Mouse (Mus musculus): Measurements from ENCODE around the gene Cst11.
"Not testable (repeated sequence)": the region's sequence is repeated elsewhere in the genome, so short reads cannot be mapped to it uniquely, and the experiment has no call there.

The Cst11 gene

DNA sequence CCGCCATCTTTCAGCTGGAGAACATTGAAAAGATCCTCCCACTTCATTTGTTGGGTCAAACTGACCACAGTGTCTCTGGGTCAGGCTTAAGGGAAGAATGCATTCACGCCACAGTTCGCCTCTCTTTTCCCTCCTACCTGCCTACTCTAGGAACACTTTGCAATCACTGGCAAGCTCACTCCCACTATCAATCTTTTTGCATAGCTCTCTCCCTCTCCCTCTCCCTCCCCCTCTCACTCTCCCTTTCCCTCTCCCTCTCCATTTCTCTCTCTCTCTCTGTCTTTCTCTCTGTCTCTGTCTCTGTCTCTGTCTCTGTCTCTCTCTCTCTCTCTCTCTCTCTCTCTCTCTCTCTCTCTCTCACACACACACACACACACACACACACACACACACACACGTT is at the start of gene Cst11:
Gene Cst11 (minus strand): TSS at position 101 of the 400 bp plus-strand sequence.
- not testable (repeated sequence) for DNase-seq (ENCODE audit: low spot score in 2 of 2)

- DNase-seq (ENCODE audit: low spot score in 2 of 2): no peak
Measured at GRCm38 (mm10) chr2:148819909-148820308, 48.6 kb upstream of the Cst11 start, which contains the start of gene Cst13. Gene Cst13 (plus strand): TSS chr2:148820081.

DNA sequence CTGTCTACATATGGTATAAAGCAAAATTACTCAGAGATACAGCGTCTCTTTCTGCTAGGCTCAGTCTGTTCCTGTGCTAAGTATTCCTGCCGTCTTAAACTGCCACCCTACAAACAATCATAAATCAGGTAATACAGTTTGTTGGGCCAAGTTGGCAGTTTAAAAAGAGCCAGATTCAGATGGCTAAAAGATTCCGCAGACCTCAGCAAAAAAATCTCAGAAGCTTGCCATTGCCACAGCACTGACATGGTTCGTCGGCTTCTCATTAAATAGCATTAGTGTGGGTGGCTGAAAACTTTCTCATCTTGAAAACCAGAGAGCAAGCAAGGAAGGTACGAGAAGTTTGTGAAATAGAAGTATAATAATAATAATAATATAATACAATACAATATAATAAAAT is 35.4 kb upstream of the Cst11 start:
- DNase-seq (ENCODE audit: low spot score in 2 of 2): no peak

DNA sequence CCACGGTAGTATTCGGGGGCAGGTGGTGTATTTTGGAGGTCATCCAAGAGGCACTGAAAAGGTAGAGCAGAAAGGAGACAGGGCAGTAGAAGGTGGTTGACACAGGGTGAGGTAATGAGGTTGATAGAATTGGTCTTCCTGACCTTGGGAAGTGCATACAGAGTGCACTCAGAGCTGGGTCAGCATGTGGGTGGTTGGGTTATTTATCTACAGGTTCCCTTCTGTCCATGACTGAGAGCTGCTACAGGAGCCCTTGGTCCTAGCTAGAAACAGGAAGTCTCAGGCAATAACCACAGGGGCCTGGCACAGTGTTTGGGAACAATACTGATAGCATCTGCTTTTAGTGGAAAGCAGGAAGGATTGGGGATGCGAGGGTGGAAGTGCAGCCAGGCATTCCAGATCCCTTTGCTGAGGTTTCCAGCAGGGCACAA is 30.2 kb upstream of the Cst11 start:
- no peak for DNase-seq (ENCODE audit: low spot score in 2 of 2)

- DNase-seq (ENCODE audit: low spot score in 2 of 2): no peak
Measured at GRCm38 (mm10) chr2:148798485-148798884, 27.2 kb upstream of the Cst11 start, which contains the start of gene Cst8. Gene Cst8 (plus strand): TSS chr2:148798785.

DNA sequence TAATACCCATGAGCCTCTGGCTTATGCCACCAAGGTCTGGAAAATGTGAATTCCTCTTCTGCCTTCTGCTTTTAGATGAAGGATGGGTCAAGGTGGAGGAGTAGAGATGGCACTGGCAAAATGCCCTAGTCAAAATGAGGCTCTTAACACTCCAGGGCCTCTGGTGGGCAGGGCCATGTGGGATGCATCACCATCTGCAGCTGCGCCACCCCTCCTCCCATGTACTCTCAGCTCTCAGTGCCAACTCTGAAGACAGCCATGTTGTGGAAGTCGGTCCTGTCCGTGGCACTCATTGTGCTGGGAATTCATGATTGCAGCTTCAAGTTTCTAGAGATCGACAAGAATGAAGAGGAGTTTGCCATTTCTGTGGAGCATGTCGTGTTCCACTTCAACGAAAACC is 17.8 kb upstream of the Cst11 start, which contains the start of gene Cst12:
Gene Cst12 (plus strand): TSS at position 220 of the 400 bp plus-strand sequence.
- peak in 1 of 2 experiments; percentile 22 for DNase-seq (ENCODE audit: low spot score in 2 of 2)

- DNase-seq (ENCODE audit: low spot score in 2 of 2): no peak
Measured at GRCm38 (mm10) chr2:148781709-148782108, 10.4 kb upstream of the Cst11 start, which contains the start of gene 8030411F24Rik. Gene 8030411F24Rik (plus strand): TSS chr2:148782009.

- no peak for DNase-seq (ENCODE audit: low spot score in 2 of 2)
Measured at GRCm38 (mm10) chr2:148763648-148764388, 7.5 kb downstream of the Cst11 start.

GRCm38 (mm10) chr2:148754310-148754846 is 16.9 kb downstream of the Cst11 start:
- DNase-seq (ENCODE audit: low spot score in 2 of 2): no peak

GRCm38 (mm10) chr2:148751893-148752813 is 19.1 kb downstream of the Cst11 start:
- peak; percentile 82 to 83 for DNase-seq (ENCODE audit: low spot score in 2 of 2)

GRCm38 (mm10) chr2:148750058-148750457 is 21.2 kb downstream of the Cst11 start, which contains the start of gene Cstl1:
Gene Cstl1 (plus strand): TSS chr2:148750358.
- DNase-seq (ENCODE audit: low spot score in 2 of 2): no peak

- no peak for DNase-seq (ENCODE audit: low spot score in 2 of 2)
Measured at GRCm38 (mm10) chr2:148743846-148744407, 27.4 kb downstream of the Cst11 start.

- DNase-seq (ENCODE audit: low spot score in 2 of 2): peak; percentile 60 to 74
Measured at GRCm38 (mm10) chr2:148743001-148743400, 28.3 kb downstream of the Cst11 start.

- peak; percentile 97 to 98 for DNase-seq (ENCODE audit: low spot score in 2 of 2)
Measured at GRCm38 (mm10) chr2:148732327-148733000, 38.8 kb downstream of the Cst11 start, which contains the start of gene Napb. Gene Napb (minus strand): TSS chr2:148732467.

DNA sequence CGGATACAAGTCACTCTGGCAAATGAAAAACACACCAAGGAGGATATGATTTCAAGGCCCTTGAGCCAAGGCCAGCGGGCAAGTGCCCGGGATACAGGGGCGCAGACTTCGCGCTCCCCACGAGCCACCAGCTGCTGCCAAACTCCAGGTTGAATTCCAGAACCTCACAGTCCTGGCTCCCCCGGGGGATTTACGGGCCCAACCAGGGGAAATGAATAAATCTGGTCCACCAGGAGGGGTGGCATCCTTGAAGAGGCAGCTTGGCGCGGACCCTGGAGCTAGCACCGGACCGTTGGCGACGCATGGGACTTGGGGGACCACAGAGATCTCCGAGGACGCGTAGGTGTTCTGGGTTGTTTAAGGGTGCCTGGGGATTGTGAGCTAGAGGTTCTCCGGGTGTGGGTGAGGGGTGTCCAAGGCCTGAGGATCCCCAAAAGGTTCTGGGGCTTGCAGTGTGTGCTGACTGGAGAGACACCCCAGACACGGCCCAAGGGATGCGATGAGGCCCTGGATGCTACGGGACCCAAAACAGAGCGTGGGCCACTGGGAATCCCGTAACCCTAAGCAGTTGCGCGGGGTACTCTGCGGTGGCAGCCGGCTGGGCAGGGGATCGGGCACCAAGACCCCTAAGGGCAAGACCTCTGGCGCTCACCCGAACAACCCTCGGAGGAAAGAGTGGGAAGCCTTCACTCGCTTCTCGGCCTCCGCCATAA is 39.5 kb downstream of the Cst11 start:
- DNase-seq (ENCODE audit: low spot score in 2 of 2): peak; percentile 39 to 49

- DNase-seq (ENCODE audit: low spot score in 2 of 2): no peak
Measured at GRCm38 (mm10) chr2:148719271-148719995, 51.9 kb downstream of the Cst11 start.

All from right cerebral cortex, postnatal 10 days (tissue).